20 mouse cellular contexts compared by ENCODE assay signal in genomic region chrX:102121321-102121720, GRCm38 (mm10).
"Had no signal": no experiment of that assay in that cellular context is flagged by ENCODE, and none has a peak within 500 bp of the region (broad histone marks: within the 10 kb centered on the region; RNA-seq: fewer than 3 reads in every experiment).

No protein-coding gene starts in this region.

- H3K4me2 ChIP-seq: lung, embryonic 15.5 days; midbrain, embryonic 12.5 days; neural tube, embryonic 13.5 days; neural tube, embryonic 15.5 days; stomach, embryonic 15.5 days had no signal

- H3K4me1 ChIP-seq: midbrain, embryonic 12.5 days; stomach, embryonic 15.5 days had no signal

- DNase-seq: lung, adult 2 months; lung, postnatal 10 days; lung, postnatal 4 days; midbrain, embryonic 14.5 days; retina, postnatal 1 day; right cerebral cortex, adult 18-20 months; right cerebral cortex, postnatal 25 days; right cerebral cortex, postnatal 4 days; thymus, adult 2 months; thymus, postnatal 25 days; thymus, postnatal 4 days had no signal

- ATAC-seq: midbrain, embryonic 16.5 days had no signal

- H3K27me3 ChIP-seq: lung, embryonic 15.5 days; midbrain, embryonic 12.5 days; neural tube, embryonic 13.5 days; neural tube, embryonic 15.5 days; stomach, embryonic 15.5 days had no signal

- H3K9ac ChIP-seq: lung, embryonic 15.5 days; midbrain, embryonic 12.5 days; neural tube, embryonic 13.5 days; neural tube, embryonic 15.5 days; stomach, embryonic 15.5 days had no signal

- H3K27ac ChIP-seq: lung, embryonic 15.5 days; midbrain, embryonic 10.5 days; midbrain, embryonic 12.5 days; neural tube, embryonic 13.5 days; neural tube, embryonic 15.5 days; stomach, embryonic 15.5 days; stomach, postnatal 0 days had no signal

- H3K9me3 ChIP-seq: lung, embryonic 15.5 days; midbrain, embryonic 10.5 days; midbrain, embryonic 12.5 days; neural tube, embryonic 13.5 days; neural tube, embryonic 15.5 days; stomach, embryonic 15.5 days had no signal

- H3K36me3 ChIP-seq: stomach, embryonic 15.5 days had no signal

- H3K4me3 ChIP-seq: lung, embryonic 15.5 days; midbrain, embryonic 10.5 days; midbrain, embryonic 12.5 days; myocyte; neural tube, embryonic 13.5 days; neural tube, embryonic 15.5 days; stomach, embryonic 15.5 days had no signal
